Mouse (Mus musculus) forebrain, embryonic 12.5 days (tissue): ENCODE results near the gene Trpm2. TPM values are rescaled to one million over a fixed set of nuclear protein-coding genes. Genes with fewer than 3 reads are reported as not detected.

ENCODE experiments used
- ATAC-seq: fragments of 200-750 bp; cut with Nextera tagmentation; 2 replicates; pipeline ENCODE4 v1.8.0; 2017; ENCODE audit warnings: moderate TSS enrichment; ENCODE audit not compliant: low FRiP score
- H3K27ac ChIP-seq: fragments of 300-500 bp; sonication (generic); 2 replicates; pipeline ENCODE4 v1.5.1; 2016; ENCODE audit warnings: mild to moderate bottlenecking
- H3K27me3 ChIP-seq: fragments of 300-500 bp; sonication (generic); 2 replicates; pipeline ENCODE4 v1.6.1; 2016; ENCODE audit warnings: mild to moderate bottlenecking
- H3K36me3 ChIP-seq: fragments of 300-500 bp; sonication (generic); replicated peaks from 2 replicates; pipeline ENCODE4 v1.6.1; 2016; ENCODE audit warnings: mild to moderate bottlenecking
- H3K4me1 ChIP-seq: fragments of 300-500 bp; sonication (generic); 2 replicates; pipeline ENCODE4 v1.6.1; 2016
- H3K4me2 ChIP-seq: fragments of 300-500 bp; sonication (generic); 2 replicates; pipeline ENCODE4 v1.6.1; 2016; ENCODE audit warnings: mild to moderate bottlenecking, moderate library complexity
- H3K4me3 ChIP-seq: fragments of 300-500 bp; sonication (generic); replicated peaks from 2 replicates; pipeline ENCODE4 v1.5.1; 2016; ENCODE audit warnings: mild to moderate bottlenecking
- H3K9ac ChIP-seq: fragments of 300-500 bp; sonication (generic); 2 replicates; pipeline ENCODE4 v1.6.1; 2016; ENCODE audit warnings: mild to moderate bottlenecking
- H3K9me3 ChIP-seq: fragments of 300-500 bp; sonication (generic); 2 replicates; pipeline ENCODE4 v1.6.1; 2016
- WGBS: fragments of 180-500 bp; shearing (Covaris S2); methylation state at CpG from one replicate; pipeline ENCODE4 v1.1.7; 2016; 5-methylcytosine and 5-hydroxymethylcytosine counted together
- polyA plus RNA-seq: library from polyadenylated mRNA; unstranded; fragments of >200 nt; fragmentation: Nextera tagmentation; extraction: Ambion mirVana; gene quantifications from 2 replicates; pipeline ENCODE4 v1.2.1, GENCODE M21; 2016

The Trpm2 gene
- polyA plus RNA-seq, 1 experiment from 2014 or later, result 1.1 TPM

DNA sequence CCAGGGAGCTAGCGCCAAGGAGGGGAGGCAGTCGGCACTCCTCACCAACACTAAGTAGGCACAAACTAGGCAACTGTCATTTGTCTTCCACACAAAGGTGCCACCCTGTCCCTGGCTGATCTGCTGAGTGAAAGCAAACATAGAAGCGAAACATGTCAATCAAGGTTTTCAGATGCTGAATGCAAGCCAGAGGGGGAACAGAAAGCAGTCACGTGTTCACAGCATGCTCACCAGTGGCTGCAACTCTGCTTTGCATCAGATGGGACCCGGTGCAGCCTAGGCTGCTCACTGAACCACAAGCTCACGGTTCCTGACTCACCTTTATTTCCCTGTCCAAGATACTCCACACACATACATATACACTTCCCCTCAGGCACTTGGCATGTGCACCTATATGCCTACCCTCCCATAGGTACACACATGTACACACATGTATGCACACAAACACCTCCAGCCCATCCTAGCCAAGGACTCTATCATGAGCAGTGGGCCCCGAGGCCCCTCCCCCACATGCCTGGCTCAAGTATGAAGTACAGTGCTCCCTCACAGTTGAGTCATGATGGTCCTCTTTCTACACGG lies 79.3 kb downstream of the Trpm2 start:
- 80% methylated on average over 8 of the region's 8 CpGs for WGBS
- Histone ChIP-seq H3K27me3 (no peaks in the 10 kb centered on the region), H3K4me2 (no peak overlapping the region), H3K27ac (no peak overlapping the region), H3K9me3 (peaks cover 5% of the 10 kb centered on the region; the same call in 1 of the 2 replicates), H3K36me3 (no peaks in the 10 kb centered on the region), H3K4me1 (peaks cover 6% of the 10 kb centered on the region; the same call in 1 of the 2 replicates), H3K9ac (no peak overlapping the region), H3K4me3 (no peak overlapping the region)
- no peak for ATAC-seq

DNA sequence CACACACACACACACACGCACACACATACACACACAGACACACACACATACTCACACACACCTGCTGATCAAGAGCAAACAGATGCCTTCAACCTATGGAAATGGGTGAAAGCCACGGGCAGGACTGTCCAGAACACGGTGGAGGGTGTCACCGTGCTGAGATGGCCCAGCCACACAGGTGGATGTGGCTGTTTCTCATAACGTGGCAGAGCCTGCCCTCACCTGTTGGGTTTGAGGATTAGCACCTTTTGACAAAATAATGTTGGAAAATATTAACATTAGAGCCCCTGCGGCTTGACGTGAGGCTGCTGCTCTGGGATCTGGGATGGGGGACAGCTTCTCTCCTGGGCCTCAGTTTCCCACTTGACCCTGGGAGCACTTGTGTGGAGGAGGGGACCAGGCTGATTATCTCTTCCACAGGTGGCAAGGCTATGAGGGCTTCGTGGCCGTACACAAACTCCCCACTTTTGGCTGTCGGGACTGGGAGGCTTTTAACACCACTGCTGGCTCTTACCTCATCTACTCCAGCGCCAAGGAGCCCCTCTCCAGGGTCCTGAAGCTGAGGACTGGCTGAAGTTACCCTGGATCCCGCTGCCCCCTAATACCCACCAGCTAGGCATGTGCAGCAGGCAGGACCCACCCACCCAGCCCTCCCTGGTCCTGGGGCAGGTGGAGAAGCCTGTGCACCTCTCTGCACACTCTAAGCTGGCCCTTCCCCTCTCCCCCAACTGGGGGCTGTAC lies 84.2 kb downstream of the Trpm2 start:
- H3K36me3 ChIP-seq, result no peaks in the 10 kb centered on the region
- WGBS, result 53% methylated on average over 12 of the region's 12 CpGs
- peaks cover 5% of the 10 kb centered on the region; the same call in 1 of the 2 replicates for H3K9me3 ChIP-seq
- no peak overlapping the region for H3K27ac ChIP-seq
- H3K9ac ChIP-seq, result no peak overlapping the region
- no peak overlapping the region for H3K4me2 ChIP-seq
- no peaks in the 10 kb centered on the region for H3K27me3 ChIP-seq
- ATAC-seq, result no peak
- no peak overlapping the region for H3K4me3 ChIP-seq
- H3K4me1 ChIP-seq, result no peaks in the 10 kb centered on the region

DNA sequence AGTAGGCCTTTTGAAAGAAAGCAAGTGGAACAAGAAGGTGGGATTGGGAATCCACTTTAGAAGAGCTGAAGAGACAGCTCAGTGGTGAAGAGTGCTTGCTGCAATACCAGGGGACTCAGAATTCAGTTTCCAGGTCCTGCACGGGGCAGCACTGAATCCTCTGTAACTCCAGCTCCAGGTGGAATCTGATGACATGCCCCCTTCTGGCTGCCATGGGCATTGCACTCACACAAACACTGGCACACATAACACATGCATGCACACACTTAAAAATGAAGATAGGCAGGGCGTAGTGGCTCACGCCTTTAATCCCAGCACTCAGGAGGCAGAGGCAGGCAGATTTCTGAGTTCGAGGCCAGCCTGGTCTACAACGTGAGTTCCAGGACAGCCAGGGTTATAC lies 87.8 kb downstream of the Trpm2 start:
- Histone ChIP-seq H3K36me3 (no peaks in the 10 kb centered on the region), H3K9me3 (no peaks in the 10 kb centered on the region), H3K9ac (no peak overlapping the region), H3K4me3 (no peak overlapping the region), H3K27ac (no peak overlapping the region), H3K27me3 (no peaks in the 10 kb centered on the region), H3K4me2 (no peak overlapping the region), H3K4me1 (no peaks in the 10 kb centered on the region)
- 87% methylated on average over 5 of the region's 5 CpGs for WGBS
- ATAC-seq, result no peak

DNA sequence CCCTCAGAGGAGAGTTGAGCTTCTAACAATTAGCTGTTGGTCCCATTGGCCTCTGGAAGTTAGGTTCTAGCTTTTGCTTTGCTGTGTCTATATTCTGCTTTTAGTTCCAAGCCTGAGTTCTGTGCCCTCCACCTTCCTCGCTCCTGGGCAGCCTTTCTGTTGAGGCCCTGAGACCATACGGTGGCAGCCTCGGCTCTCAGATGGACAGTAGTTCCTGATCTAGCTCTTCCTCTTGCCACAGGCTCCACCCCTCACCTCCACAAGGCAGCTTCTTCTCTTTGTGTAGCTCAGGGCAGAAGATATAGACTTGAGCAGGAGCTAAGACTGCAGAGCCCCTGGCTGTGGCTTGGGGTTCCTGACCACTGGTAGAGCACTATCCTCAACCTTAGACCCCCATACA lies 90.1 kb downstream of the Trpm2 start:
- Histone ChIP-seq H3K36me3 (no peaks in the 10 kb centered on the region), H3K4me1 (no peaks in the 10 kb centered on the region), H3K4me3 (no peak overlapping the region), H3K4me2 (no peak overlapping the region), H3K27me3 (no peaks in the 10 kb centered on the region), H3K9ac (no peak overlapping the region), H3K9me3 (no peaks in the 10 kb centered on the region), H3K27ac (no peak overlapping the region)
- WGBS, result 88% methylated on average over 3 of the region's 3 CpGs
- no peak for ATAC-seq

DNA sequence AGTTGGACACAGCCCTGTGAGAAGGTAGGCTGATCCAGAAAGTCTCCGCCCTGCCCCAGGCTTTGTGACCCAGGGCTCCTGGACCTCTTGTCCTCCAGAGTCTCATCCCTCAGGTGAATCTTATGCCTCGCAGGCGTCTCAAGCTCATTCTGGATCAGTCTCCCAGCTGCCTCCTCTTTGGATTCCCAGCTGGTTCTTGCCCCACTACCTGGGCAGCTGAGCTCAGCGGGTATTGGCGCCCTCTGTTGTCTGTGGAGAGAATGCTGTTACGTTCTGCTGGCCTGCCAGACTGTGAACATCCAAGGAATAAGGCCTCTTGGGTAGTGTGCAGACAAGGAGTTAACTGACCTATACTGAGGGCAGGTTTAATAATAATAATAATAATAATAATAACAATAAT lies 91.4 kb downstream of the Trpm2 start:
- WGBS, result 54% methylated on average over 6 of the region's 6 CpGs
- Histone ChIP-seq H3K36me3 (no peaks in the 10 kb centered on the region), H3K4me1 (no peaks in the 10 kb centered on the region), H3K27ac (no peak overlapping the region), H3K4me2 (no peak overlapping the region), H3K27me3 (no peaks in the 10 kb centered on the region), H3K9me3 (no peaks in the 10 kb centered on the region), H3K4me3 (no peak overlapping the region), H3K9ac (no peak overlapping the region)
- ATAC-seq, result no peak

DNA sequence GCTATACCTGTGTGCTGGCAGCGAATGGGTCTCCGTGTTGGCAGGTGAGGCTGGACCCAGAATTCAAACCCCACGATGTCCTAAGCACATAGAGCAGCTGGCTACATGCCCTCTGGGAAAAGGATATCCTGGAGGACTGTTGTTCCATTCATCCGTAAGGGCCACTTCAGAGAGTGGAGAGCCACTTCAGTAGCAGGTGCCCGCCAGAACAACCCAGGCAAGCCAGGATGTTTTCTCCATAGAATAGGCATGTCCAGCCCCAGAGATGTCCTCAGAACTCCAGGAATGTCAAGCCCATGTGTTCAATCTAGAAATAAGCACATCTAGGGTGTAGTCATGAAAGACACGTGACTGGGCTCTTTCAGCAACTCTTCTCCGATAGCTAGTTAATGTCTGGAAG lies 100.7 kb downstream of the Trpm2 start:
- no peaks in the 10 kb centered on the region for H3K4me1 ChIP-seq
- WGBS, result 82% methylated on average over 7 of the region's 7 CpGs
- ATAC-seq, result no peak
- H3K27me3 ChIP-seq, result no peaks in the 10 kb centered on the region
- H3K36me3 ChIP-seq, result no peaks in the 10 kb centered on the region
- no peak overlapping the region for H3K4me3 ChIP-seq
- H3K9ac ChIP-seq, result no peak overlapping the region
- no peak overlapping the region for H3K4me2 ChIP-seq
- H3K27ac ChIP-seq, result no peak overlapping the region
- no peaks in the 10 kb centered on the region for H3K9me3 ChIP-seq

DNA sequence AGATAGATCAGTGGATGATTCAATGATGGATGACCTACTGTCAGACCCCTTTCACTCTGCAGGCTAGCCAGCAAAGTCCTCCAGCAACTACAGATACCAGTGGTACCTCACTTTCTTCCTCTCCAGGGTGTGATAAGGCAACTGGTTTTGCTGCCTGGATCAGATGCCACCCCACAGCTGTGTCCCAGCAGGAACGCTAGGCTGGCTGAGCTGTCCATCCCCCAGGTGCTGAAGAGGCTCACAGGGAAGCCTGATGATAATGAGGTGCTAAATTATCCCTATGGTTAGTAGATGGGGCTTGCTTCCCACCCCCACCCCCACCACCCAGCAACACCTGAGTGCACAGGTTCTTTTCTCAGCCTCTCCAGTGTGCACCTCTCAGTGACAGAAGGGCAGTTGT lies 102.8 kb downstream of the Trpm2 start:
- WGBS, result 35% methylated on average over 1 of the region's 1 CpGs
- no peaks in the 10 kb centered on the region for H3K36me3 ChIP-seq
- ATAC-seq, result no peak
- no peak overlapping the region for H3K4me3 ChIP-seq
- H3K9ac ChIP-seq, result no peak overlapping the region
- no peak overlapping the region for H3K27ac ChIP-seq
- H3K4me2 ChIP-seq, result no peak overlapping the region
- H3K4me1 ChIP-seq, result no peaks in the 10 kb centered on the region
- H3K27me3 ChIP-seq, result no peaks in the 10 kb centered on the region
- no peaks in the 10 kb centered on the region for H3K9me3 ChIP-seq

DNA sequence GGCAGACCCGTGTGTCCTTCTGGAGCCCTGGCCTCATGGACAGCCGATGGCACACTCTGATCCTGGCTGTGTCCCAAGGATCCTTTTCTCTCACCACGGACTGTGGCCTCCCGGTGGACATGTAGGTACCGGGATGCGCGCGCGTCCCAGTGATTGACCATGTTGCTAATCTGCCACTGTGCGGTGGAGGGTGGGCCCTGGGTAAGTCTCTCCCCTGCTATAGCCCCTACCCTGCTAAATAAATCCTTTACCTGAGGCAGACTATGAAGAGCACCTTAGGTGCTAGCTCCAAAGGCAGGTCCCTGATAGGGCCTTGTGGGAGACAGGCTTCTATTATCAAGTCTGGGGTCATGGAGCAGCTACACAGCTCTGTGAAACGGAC lies 105.6 kb downstream of the Trpm2 start:
- no peak overlapping the region for H3K27ac ChIP-seq
- no peaks in the 10 kb centered on the region for H3K27me3 ChIP-seq
- H3K9ac ChIP-seq, result no peak overlapping the region
- ATAC-seq, result no peak
- no peaks in the 10 kb centered on the region for H3K36me3 ChIP-seq
- H3K4me2 ChIP-seq, result peak overlapping the region; percentile 40
- H3K4me1 ChIP-seq, result no peaks in the 10 kb centered on the region
- peak overlapping the region; percentile 14 for H3K4me3 ChIP-seq
- WGBS, result 39% methylated on average over 11 of the region's 11 CpGs
- no peaks in the 10 kb centered on the region for H3K9me3 ChIP-seq

DNA sequence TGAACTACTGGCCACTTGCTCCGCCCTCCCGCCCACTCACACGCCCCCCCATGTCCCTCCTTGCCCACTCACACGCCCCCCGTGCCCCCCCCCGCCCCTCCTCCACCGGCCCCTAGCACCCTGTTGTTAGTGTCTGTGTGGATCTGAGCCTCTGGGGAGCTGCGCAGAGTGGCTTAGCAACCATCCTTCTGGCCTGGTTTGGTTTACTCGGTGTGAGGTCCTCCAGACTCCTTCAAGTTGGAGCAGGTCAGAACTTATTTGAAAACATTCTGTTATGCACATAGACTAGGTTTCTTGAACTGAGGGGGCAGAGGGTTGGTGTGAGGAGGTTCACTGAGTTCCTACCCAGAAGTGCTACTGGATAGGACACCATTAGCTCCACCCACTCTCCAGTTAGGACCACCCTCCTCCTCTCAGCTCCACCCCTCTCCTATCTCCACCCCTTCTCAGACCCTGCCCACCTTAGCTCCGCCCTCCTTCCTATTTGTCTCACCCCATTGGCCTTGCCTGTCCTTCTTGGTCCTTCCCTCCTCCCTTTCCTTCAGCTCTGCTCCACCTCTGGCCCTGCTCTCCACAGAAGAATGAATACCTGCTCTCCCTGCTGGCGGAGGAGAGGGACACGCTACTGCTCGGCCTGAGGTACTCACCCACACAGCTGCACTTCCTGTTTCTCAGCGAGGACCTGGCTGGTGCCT lies 106.1 kb downstream of the Trpm2 start:
- no peaks in the 10 kb centered on the region for H3K36me3 ChIP-seq
- peak overlapping the region; percentile 14 for H3K4me3 ChIP-seq
- H3K4me2 ChIP-seq, result peak overlapping the region; percentile 40
- no peaks in the 10 kb centered on the region for H3K4me1 ChIP-seq
- H3K9me3 ChIP-seq, result no peaks in the 10 kb centered on the region
- peak; percentile 64 for ATAC-seq
- no peaks in the 10 kb centered on the region for H3K27me3 ChIP-seq
- WGBS, result 40% methylated on average over 14 of the region's 14 CpGs
- no peak overlapping the region for H3K27ac ChIP-seq
- H3K9ac ChIP-seq, result no peak overlapping the region

DNA sequence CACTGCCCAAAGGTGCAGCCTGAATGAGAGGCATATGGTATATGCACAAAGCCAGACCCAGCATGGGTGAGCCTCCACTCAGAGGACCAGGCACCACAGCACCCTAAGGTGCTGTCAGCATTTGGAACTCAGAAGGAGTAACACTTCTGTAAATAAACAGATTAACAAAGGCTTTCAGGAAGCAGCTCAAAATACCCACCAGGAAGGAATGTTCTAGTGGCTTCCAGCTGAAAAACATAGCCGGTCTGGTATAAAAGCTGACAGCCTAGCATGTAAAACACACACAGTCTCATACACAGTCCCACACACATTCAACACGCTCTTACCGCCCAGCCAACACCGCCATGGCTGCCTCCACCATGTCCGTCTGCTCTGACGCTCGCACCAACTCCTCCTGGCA lies 108.7 kb downstream of the Trpm2 start, which contains the start of gene Gm3285:
TSS of gene Gm3285 (plus strand) at position 301 of the 400 bp plus-strand sequence.
- H3K36me3 ChIP-seq, result no peaks in the 10 kb centered on the region
- no peak within 1 kb of the TSS for H3K4me3 ChIP-seq
- no peaks in the 10 kb centered on the region for H3K9me3 ChIP-seq
- 41% methylated on average over 7 of the region's 7 CpGs for WGBS
- H3K4me2 ChIP-seq, result no peak within 1 kb of the TSS
- no peaks in the 10 kb centered on the region for H3K4me1 ChIP-seq
- ATAC-seq, result no peak
- no peak within 1 kb of the TSS for H3K27ac ChIP-seq
- no peaks in the 10 kb centered on the region for H3K27me3 ChIP-seq
- H3K9ac ChIP-seq, result no peak within 1 kb of the TSS
